Mouse (Mus musculus): Measurements from ENCODE around the gene Cux2.

The Cux2 gene

DNA sequence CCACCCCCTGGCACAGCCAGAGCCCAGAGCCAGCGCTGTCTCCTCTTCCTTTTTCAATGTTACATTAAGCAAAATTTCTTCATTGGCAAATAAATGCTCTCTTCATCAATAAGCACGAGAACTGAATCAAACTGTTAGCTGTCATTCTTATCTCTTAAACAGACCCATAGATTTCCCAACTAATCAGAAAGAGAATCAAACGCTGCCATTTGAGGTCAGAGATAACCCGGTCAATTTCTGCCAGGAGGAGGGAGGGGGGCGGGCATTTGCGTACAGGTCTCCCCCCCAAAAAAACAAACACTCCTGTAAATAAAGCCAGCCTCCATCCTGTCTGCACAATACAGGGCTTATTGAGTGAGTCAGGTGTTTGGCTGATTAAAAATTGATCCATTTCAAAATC is 33.2 kb downstream of the Cux2 start:
- DNase-seq (ENCODE audit: low read depth, low spot score): no peak

DNA sequence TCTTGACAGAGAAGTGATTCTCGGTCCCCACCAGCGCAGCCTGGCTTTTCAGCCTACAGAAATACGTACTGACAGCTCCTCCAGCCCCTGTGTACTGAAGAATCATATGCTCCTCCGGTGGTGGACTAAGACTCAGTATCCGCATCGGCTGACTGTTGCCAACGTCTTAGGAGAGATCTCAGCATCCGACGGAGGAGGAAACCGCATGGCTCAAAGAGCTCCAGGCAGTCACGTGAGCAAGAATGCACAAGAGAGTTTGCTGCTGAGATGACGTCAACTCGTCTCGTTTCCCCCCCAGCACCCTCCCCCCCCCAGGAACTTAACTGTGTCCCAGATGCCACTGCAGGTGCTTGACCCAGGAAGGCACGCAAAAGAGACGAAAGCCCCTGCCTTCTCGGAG is 34.8 kb downstream of the Cux2 start:
- no peak for DNase-seq (ENCODE audit: low read depth, low spot score)

DNA sequence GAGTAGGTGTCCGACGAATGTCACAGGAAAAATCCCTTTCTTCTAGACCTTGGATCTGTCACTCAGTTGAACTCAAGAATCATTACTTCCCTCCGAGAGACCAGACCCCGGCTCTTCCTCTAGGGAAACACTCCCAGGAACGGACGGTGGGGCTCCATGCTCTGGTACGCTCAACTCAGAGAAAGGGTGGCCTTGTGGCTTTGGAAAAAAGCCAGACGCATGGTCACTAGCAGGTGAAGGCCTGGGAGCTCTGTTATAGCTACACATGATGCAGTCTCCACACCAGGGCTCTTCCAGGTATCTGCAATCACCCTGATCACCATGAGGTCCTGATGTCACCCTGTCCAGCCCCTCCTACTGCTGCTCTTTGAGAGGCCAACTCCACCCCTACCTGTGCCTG is 35.2 kb downstream of the Cux2 start:
- no peak for DNase-seq (ENCODE audit: low read depth, low spot score)

DNA sequence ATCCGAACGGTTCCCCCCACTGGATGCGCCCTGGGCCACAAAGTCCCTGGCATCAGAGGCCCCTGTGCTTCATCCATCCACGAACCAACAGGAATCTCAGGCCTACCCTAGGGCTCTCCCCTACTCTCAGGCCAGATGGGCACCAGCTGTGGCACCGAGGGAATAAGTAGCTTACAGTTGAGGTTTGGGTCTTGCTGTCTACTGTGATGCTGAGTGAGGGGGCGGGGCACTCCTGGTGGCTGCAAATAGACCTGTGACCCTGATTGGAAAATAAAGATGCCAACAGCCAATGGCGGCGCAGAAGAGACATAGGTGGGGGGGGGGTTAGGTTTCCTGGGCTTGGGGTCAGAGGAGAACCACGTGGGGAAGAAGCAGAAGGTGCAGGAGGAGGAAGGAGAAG is 38.6 kb downstream of the Cux2 start:
- DNase-seq (ENCODE audit: low read depth, low spot score): no peak

DNA sequence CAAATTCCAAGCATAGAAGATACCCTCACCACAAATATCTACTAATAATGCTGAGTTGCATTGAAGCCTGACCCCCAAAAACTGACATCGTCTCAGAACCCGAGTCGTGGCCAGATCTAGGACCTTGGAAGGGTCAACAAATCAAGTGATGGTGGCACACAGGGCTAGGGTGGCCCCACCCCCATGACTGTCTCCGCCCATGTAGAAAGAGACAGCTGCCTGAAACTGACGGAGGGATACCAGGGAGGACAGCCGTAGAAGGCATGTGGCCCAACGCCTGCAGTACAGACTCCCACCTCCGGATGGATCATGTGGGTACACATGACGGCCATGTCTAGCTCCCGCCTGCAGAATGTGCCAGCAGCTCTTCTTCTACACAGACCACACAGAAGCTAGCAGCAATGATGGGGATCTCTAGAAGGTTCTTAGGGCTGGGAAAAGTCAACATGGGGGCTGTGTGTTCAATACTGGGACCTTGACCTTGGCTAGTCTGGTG is 41.9 kb downstream of the Cux2 start:
- no peak for DNase-seq (ENCODE audit: low read depth, low spot score)

DNA sequence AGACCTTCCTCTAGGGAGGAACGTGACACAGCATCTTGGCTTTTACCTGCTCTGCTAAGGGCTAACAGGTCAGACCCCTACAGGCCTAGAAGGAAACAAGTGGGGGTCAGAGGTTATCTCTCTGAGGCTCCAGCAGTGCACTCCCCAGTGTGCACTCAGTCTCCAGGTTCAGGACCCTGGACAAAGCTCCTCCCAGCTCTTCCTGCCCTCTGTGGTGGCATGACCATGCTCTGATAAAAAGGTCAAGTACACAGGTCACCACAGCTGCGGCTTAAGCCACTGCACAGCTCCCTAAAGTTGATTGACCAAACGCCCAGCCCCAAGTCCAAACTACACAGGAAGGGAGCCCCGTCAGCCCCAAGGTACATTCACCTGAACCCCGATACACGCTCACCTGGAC is 46.4 kb downstream of the Cux2 start:
- DNase-seq (ENCODE audit: low read depth, low spot score): no peak

DNA sequence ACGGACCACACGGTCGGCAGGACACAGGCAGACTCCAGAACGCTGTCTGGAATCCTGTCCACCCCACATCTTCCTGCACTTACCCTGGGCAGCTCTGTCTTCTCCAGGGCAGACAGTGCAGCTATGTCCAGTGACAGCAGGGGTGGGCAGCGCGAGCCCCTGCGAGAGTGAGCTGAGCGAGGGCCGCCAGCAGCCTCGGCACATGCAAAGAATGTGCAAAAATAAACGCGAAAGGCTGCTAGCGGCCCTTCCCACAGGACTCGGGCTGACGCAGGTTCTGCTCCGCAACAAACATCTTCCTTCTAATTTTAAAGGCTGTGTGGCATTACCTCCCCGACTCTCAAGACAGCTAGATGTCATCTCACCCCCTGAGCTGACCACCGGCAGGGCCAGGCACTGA is 47.8 kb downstream of the Cux2 start:
- no peak for DNase-seq (ENCODE audit: low read depth, low spot score)

DNA sequence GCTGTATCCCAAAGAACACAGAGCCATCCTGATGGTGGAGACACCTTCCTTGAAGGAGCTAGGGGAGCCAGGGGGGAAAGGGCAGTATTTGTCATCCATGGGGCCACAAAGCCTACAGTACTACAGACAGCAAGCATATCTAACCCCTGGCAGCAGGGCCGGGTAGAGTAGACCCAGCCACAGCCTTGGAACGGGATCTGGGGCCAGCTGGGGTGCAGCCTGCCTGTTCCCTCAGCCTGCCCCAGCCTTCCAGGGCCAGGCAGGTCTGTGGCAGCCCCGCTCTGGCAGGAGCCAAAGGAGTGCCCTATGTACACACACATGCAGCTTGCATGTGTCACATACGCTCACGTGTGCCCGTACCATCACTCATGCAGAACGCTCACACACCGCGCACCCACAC is 48.6 kb downstream of the Cux2 start:
- DNase-seq (ENCODE audit: low read depth, low spot score): no peak

DNA sequence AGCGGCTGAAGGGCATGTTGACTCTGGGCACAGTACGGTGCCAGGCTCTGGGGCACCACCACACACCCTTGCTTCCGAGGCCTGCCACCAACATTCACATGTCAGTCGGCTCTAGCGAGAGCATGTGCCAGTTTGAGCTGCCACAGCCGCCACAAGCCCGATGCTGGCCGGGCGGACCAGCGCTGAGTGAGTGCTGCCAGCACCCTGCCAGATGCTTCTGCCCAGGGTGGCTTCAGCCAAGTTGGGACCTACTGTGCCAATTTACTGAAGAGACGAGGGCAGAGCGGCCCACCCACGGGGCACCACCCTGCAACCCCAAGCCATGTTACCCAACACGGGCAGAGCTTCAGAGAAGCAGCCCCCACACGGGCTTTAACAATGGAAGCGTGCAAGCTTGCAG is 49.5 kb downstream of the Cux2 start:
- no peak for DNase-seq (ENCODE audit: low read depth, low spot score)

DNA sequence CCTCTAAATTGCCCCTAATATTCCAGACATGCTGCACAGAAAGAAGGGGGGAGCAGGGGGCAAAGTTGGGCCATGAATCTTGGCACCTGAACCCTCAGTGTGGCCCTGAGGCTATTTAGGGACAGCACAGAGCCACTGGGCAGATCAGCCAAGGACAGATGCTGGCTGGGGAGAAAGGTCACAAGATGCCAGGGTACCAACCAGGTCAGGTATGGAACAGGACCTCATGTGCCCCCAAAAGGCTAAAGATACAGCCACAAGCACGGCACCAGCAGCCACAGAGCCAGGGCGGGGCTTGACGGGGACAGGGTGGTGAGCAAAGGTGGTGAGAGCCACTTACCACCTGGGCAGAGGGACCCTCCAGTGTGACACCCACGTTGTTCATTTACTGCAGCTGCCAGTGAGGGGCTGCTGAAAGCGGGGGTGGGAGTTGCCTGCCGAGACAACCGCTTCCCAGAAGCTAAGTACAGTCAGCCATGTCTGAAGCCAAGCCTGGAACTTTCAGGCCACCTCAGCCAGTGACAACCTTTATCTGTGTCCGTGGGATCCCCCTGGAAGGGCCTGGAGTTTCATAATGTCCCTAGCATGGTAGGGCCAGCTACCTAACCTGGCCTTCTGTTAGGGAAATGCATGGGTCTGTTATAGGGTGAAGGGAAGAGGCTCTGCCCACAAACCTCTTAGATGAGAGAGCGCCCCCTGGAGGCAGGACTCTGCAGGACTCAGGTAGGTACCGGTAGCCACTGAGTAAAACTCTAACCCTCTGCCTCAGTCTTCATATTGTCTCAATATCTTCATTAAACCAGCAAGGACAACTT is 50.7 kb downstream of the Cux2 start:
- DNase-seq (ENCODE audit: low read depth, low spot score): peak; percentile 55

DNA sequence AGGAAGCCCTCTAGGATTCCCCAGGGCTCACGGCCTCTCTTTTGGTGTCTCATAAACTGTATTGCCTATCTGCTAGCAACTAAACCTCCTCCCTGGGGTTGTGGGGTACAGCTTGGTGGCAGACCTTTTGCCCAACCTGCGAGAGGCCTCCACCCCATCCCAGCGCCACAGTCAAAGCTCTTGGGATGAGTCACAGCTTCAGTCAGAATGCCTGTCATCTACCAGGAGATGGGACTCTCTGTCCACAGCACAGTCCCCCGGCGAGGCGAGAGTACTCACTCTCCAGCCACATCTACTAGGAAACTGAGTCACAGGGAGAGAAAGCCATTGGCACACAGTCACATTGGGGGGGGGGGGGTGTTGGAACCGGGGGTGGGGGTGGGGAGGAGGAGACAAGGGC is 51.6 kb downstream of the Cux2 start:
- DNase-seq (ENCODE audit: low read depth, low spot score): no peak

DNA sequence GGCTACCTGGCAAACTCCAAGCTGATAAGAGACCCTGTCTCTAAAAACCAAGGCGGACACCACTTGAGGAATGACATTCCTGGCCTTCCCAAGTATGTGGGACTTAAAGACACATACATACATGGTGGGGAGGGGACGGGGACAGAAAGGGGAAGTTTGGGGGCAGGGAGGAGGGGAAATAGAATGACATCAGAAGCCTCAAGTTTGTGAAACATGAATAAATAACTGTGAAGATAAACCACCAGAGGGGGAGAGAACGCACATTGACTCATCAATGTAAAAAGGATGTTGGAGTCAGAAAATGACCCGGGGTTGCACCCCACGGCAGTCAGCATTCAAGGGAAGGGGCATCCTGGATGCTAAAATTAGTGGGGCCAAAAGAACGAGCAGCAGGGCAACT is 53.2 kb downstream of the Cux2 start:
- DNase-seq (ENCODE audit: low read depth, low spot score): no peak

DNA sequence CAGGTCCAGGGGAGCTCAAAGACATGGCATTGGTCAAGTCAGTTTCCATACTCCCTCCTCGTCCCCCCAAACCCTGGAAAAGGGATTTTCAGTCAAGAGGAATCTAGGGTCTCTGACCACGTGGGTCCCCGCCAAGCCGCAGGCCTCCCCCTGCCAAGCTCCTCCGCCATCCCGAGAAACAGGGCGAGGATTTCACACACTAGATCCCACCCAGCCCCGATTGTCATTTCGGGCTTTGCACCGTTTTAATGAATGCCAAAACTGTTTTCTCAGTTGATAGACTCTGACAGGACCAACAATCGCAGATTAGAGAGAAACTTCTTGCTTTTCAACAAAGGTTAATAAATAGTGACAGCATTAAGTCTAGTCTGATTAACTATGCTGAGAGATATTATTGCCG is 55.1 kb downstream of the Cux2 start:
- no peak for DNase-seq (ENCODE audit: low read depth, low spot score)

DNA sequence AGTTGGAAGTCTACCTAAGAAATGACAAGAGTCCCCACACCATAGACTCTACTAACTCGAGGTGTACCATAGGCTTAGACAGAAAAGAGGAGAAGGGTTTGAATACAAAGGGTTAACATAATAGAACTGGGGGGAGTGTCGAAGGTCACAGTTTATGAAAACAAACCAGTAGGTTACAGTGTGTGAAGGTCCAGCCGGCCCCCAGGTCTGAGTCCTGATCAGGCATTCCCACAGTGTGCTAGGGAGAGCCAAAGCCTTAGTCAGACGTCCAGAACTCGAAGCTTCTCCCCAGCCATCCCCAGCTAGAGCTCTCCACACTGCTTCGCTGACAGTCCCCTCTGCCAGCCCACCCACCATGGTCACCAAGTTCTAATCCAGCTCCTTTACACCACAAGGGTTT is 58.0 kb downstream of the Cux2 start:
- no peak for DNase-seq (ENCODE audit: low read depth, low spot score)

DNA sequence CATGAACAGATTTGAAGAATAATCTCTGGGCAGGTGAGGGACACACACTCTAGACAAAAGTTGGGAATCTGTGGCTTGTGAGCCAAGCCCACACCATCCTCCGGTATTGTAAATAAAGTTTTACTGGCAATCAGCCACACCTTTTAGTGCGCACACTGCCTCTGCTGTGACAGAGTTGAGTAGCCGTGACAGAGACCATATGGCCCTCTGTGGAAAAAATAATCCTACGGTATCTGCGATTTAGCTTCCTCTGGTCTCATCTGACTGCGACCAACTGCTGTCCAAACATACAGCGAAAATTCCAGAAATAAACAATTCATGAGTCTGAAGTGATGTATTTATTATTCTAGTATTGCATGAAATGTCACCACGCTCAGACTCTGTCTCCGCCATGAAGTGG is 64.0 kb downstream of the Cux2 start:
- DNase-seq (ENCODE audit: low read depth, low spot score): no peak

DNA sequence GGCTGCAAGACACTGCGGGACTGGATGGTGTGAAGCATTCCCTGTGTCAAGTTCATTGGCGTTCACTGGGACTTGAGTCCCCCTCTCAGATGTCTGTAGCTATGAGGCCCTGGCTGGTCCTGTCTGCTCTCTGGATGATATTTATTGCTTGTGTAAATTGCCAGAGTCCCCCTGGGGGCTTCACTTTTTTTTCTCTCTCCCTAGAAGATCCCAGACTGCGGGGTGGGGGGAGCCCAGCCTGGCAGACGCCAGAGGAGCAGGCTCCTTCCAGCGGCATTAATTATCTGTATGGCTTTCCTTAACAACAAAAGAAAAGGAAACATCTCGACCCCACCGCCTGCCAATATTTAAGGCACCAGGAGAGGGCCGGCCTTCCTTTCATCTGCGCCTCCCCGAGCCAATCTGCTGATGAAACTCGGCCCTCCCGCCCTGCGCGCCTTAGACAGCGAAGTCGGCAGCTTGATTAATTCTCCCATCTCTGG is 68.2 kb downstream of the Cux2 start:
- DNase-seq (ENCODE audit: low read depth, low spot score): peak; percentile 67

DNA sequence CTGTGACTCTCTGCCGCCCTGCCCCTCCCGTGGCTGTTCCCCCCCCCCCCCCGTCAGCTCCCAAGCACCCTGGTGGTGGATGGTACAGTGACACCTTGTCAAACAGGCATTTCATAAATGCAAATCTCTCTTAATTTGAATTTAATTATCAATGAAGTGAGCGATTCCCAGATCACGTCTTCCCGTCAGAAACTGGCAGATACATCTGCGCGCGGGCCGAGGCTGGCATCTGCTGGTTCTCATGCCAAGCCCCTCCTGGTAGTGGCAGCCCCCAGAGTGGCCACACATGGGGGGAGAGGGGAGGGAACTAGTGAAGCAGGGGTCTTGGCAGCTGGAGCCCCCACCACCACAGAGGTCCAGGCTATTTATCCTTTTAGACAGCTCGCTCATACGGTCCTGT is 73.6 kb downstream of the Cux2 start:
- DNase-seq (ENCODE audit: low read depth, low spot score): no peak

DNA sequence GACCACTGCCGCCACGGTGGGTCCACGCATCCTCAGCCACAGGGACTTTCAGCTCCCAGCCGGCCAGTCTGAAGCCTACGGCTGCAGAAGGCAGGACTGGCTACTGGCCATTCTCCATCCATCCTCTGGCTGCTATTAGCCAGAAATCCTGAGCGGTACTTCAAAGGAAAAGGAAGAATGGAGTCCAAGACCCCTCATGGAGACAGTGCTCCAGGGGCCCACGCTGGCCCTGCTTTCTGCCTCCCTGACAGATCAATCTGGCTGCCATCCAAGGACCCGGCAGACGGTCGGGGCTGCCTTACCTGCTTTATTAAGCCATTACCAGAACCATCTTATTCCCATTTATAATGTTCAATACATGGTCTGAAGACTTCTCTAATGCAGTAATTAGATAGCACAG is 76.4 kb downstream of the Cux2 start:
- DNase-seq (ENCODE audit: low read depth, low spot score): no peak

DNA sequence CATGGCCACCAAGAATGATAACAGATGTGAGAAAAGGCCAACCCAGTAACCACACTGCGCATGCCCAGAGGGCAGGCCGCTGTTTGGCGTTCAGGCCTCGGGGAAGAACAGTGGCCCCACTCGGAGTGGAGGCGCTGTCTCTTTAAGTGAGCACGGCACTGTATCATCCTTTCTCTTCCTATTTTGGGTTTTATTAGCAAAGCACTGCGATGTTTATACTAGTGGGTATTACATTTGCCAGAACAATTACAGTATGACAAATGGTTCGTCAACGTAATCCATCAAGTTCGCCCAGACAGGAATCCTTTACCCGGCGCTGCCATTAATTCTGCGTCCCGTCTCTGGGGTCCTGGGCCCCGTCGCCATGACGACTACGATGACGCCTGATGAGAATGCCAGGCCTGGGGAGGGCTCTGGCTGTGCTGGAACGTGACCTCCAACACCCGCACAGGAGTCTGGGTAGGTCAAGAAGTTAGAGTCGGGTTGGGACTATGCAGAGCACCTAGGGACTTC is 77.2 kb downstream of the Cux2 start:
- peak; percentile 63 for DNase-seq (ENCODE audit: low read depth, low spot score)

DNA sequence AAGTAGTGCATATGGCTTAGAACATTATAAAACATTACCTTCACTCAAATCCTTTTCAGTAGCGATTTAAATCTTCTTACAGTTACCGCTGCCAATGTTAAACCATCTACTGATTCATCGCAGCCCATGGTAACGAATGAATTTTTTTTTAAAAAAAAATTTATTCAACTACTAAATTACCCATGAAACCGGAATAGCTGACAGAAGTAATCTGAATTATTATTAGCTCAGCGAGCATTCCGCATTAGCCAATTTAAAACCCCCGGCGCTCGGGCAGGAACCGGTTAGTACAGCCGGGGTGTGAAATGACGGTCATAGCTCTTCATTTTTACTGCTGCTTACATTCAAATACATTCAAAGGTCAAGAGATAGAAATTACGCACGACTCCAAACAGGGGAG is 80.9 kb downstream of the Cux2 start:
- DNase-seq (ENCODE audit: low read depth, low spot score): no peak

DNA sequence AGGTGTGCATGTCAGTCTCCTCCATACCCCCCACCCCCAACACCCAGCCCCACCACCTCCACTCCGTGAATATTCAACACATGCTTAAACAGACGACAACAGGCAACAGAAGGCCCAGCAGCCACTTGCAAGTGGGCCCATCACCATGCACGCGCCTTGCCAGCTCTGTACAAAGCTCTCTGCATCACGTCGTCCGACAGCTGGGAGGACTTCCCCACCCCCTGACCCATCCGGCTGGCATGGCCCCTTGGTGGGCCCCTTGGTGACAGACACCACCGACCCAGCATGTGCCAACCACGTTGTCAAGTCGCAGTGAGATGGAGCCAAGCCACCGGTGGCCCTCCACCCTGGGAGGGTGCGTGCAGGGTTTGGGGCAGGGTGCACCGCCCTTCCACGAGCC is 81.5 kb downstream of the Cux2 start:
- no peak for DNase-seq (ENCODE audit: low read depth, low spot score)

DNA sequence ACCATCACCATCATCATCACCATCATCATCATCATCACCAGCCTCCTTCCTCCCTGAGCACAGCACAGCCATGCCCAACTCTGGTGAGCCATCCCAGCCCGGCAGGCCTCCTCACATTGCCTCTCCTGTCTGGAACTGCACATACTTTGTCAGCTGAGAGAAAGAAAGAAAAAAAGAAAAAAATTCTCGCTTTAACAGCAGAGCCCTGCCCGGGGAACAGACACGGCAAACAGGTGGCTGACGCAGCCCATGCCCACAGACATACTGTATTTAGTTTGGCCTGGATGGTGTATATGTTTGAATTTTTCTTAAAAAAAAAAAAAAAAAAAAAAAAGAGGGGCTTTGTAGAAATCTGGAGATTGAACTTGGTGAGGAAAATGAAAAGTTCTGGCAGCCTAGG is 82.4 kb downstream of the Cux2 start:
- DNase-seq (ENCODE audit: low read depth, low spot score): no peak

DNA sequence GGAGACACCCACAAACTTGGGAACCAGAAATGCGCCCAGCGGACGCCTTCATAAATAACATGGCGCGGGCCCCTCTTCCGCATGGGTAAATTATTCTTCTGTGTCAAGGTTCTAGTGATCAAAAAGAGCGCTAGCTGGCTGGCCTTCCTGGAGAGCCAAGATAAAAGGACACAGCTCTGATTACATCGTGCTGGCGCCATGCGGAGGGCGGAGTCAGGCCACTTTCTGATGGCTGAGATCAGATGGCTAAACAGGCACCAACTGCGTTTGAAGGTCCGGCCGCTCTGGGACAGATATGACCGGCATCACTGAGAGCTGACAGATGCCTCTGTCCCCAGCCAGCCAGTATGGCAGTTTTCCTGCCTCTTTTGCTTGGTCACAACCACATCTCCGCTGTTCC is 83.0 kb downstream of the Cux2 start:
- DNase-seq (ENCODE audit: low read depth, low spot score): no peak

DNA sequence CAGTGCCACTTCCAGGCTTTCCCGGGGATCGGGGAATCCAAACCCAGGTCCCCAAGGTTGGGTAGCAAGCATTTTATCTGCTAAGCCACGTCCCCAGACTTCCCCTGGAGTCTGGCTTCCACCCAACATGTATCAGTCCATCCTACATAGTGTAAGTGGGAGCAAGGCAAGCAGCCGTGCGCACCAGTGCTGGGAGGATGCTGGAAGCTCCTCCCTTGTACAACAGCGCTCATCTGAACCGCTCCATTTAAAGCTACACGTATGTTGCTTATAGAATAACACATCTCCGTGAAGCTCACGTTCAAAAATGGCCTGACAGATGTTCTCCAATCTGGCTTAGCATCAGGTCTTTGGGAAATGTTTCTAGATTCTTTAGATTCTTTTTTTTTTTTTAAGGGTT is 86.9 kb downstream of the Cux2 start:
- DNase-seq (ENCODE audit: low read depth, low spot score): no peak

All from embryo, embryonic 11.5 days (tissue).